Mouse (Mus musculus) stomach, postnatal 0 days (tissue): ENCODE results near the gene Rtl5. TPM values are rescaled to one million over a fixed set of nuclear protein-coding genes. Genes with fewer than 3 reads are reported as not detected.

ENCODE experiments used
- ATAC-seq: fragments of 200-750 bp; cut with Nextera tagmentation; 2 replicates; pipeline ENCODE4 v1.8.0; 2017; ENCODE audit not compliant: low FRiP score, low TSS enrichment
- DNase-seq: peaks from one replicate; pipeline ENCODE4 v3.0.0-alpha.2; 2016; ENCODE audit warnings: low spot score
- H3K27ac ChIP-seq: fragments of 300-500 bp; sonication (generic); replicated peaks from 2 replicates; pipeline ENCODE4 v1.5.1; 2014; ENCODE audit warnings: mild to moderate bottlenecking, control low read depth
- H3K27me3 ChIP-seq: fragments of 300-500 bp; sonication (generic); 2 replicates; pipeline ENCODE4 v1.6.1; 2014; ENCODE audit warnings: low read length; ENCODE audit not compliant: control insufficient read depth, insufficient read depth
- H3K36me3 ChIP-seq: fragments of 300-500 bp; sonication (generic); 2 replicates; pipeline ENCODE4 v1.6.1; 2014; ENCODE audit warnings: low read length, mixed read lengths; ENCODE audit not compliant: control insufficient read depth, insufficient read depth
- H3K4me1 ChIP-seq: fragments of 300-500 bp; sonication (generic); replicated peaks from 2 replicates; pipeline ENCODE4 v1.6.1; 2014; ENCODE audit warnings: antibody characterized with exemption; ENCODE audit not compliant: control insufficient read depth, insufficient read depth
- H3K4me2 ChIP-seq: fragments of 300-500 bp; sonication (generic); replicated peaks from 2 replicates; pipeline ENCODE4 v1.6.1; 2014; ENCODE audit warnings: low read depth, mild to moderate bottlenecking, control low read depth, moderate library complexity
- H3K4me3 ChIP-seq: fragments of 300-500 bp; sonication (generic); 2 replicates; pipeline ENCODE4 v1.5.1; 2014; ENCODE audit warnings: low read depth, low read length, control low read depth
- H3K9ac ChIP-seq: fragments of 300-500 bp; sonication (generic); 2 replicates; pipeline ENCODE4 v1.6.1; 2014; ENCODE audit warnings: mild to moderate bottlenecking, low read length, control low read depth, mixed read lengths
- H3K9me3 ChIP-seq: fragments of 300-500 bp; sonication (generic); 2 replicates; pipeline ENCODE4 v1.6.1; 2016; ENCODE audit warnings: low read length; ENCODE audit not compliant: control insufficient read depth
- CTCF ChIP-seq: IDR thresholded peaks from 2 replicates; pipeline ENCODE4 v1.5.1; 2016; ENCODE audit warnings: antibody characterized with exemption, low read depth, mild to moderate bottlenecking, moderate library complexity
- EP300 ChIP-seq: optimal IDR thresholded peaks from 2 replicates; pipeline ENCODE3; 2016; ENCODE audit warnings: antibody characterized with exemption
- WGBS: fragments of 180-500 bp; shearing (Covaris S2); extraction: QIAGEN DNeasy Blood & Tissue Kit; methylation state at CpG from one replicate; pipeline ENCODE4 v1.1.7; 2014; 5-methylcytosine and 5-hydroxymethylcytosine counted together
- polyA plus RNA-seq: library from polyadenylated mRNA; unstranded; fragments of >200 nt; fragmentation: Nextera tagmentation; extraction: Ambion mirVana; gene quantifications from 2 replicates; pipeline ENCODE4 v1.2.1, GENCODE M21; 2015

Rtl5 gene
- polyA plus RNA-seq, 1 experiment from 2014 or later, result 0.64 TPM

DNA sequence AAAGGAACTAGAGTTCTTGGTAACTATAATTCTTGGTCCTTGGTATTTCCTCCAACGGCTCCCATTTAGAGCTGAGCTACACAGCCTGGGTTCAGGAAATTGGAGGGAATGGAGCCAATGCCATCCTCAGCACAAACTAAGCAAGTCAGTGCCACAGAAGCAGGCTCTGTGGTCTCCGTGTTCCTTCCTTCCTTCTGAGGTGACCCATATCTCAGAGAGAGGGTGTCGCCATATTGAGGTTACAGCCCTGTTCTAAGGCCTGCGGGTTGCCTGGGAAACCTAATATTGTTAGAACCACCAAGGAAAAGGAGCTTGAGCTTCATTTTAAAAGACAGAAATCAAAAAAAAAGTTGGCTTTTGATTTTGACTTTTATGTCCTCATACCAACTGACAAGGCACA lies 28.7 kb downstream of the Rtl5 start:
- Histone ChIP-seq H3K9me3 (no peaks in the 10 kb centered on the region), H3K4me3 (no peak overlapping the region), H3K9ac (no peak overlapping the region), H3K4me1 (no peaks in the 10 kb centered on the region), H3K27me3 (no peaks in the 10 kb centered on the region), H3K36me3 (no peaks in the 10 kb centered on the region), H3K4me2 (no peak overlapping the region), H3K27ac (no peak overlapping the region)
- 78% methylated on average over 4 of the region's 4 CpGs for WGBS
- ATAC-seq (no peak), DNase-seq (no peak)
- no peak for TF ChIP-seq CTCF
- TF ChIP-seq EP300, result no peak

DNA sequence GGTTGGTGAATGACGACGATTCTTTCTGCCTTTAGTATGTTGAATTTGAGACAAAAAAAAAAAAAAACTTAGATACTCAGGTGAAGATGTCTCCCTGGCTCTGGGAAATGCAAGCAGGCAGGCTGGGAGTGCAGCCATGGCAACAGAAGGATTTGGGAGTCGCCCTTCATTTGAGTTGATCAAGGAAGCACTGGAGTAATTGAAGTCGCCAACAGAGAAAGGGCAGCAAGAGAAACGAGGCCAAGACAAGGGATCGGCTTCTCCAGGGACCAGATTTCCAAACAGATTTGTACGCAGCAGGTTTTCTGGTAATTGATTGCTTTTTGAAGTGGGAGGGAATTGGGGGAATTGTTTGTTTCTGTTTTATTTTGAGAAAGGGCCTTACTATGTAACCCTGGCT lies 29.5 kb downstream of the Rtl5 start:
- TF ChIP-seq CTCF, result no peak
- no peak for TF ChIP-seq EP300

GRCm38 (mm10) chrX:102037506-102037905 lies 33.6 kb downstream of the Rtl5 start:
- 70% methylated on average over 2 of the region's 2 CpGs for WGBS
- Histone ChIP-seq H3K9me3 (no peaks in the 10 kb centered on the region), H3K4me2 (no peak overlapping the region), H3K36me3 (no peaks in the 10 kb centered on the region), H3K27ac (no peak overlapping the region), H3K4me3 (no peak overlapping the region), H3K27me3 (no peaks in the 10 kb centered on the region), H3K4me1 (no peaks in the 10 kb centered on the region), H3K9ac (no peak overlapping the region)
- no peak for DNase-seq
- ATAC-seq, result no peak
- TF ChIP-seq CTCF, result no peak

More for the DNA sequence above, 29.5 kb downstream of the Rtl5 start:
- Histone ChIP-seq H3K4me1 (no peaks in the 10 kb centered on the region), H3K27ac (no peak overlapping the region), H3K9me3 (no peaks in the 10 kb centered on the region), H3K27me3 (no peaks in the 10 kb centered on the region), H3K4me2 (no peak overlapping the region), H3K9ac (no peak overlapping the region), H3K36me3 (no peaks in the 10 kb centered on the region), H3K4me3 (no peak overlapping the region)
- WGBS, result 67% methylated on average over 7 of the region's 7 CpGs
- DNase-seq, result no peak
- ATAC-seq, result no peak

- Histone ChIP-seq H3K4me2 (no peak overlapping the region), H3K36me3 (no peaks in the 10 kb centered on the region), H3K27ac (no peak overlapping the region), H3K4me1 (no peaks in the 10 kb centered on the region), H3K4me3 (no peak overlapping the region), H3K9ac (no peak overlapping the region), H3K9me3 (no peaks in the 10 kb centered on the region), H3K27me3 (no peaks in the 10 kb centered on the region)
- WGBS, result 85% methylated on average over 3 of the region's 3 CpGs
- ATAC-seq (no peak; the same call in 1 of the 2 replicates), DNase-seq (no peak)
- no peak for TF ChIP-seq EP300
- TF ChIP-seq CTCF, result no peak
Measured at GRCm38 (mm10) chrX:102036866-102037361, 34.2 kb downstream of the Rtl5 start.

DNA sequence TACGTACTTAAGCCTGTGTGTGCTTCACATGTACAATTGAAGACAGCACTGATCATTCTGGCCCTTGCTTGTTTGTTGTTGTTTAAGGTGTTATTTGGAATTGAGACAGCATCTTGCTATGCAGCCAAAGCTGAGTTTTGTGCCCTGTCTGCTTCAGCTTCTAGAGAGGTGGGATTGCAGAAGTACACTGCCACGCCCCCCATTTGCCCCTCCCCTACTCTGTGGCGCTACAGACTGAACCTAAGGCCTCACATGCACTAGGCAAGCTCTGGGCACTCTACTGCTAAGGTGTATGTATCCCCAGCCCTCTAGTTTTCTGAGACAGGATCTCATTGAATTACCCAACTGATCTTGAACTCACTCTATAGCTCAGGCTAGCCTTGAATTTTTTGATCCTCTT lies 35.4 kb downstream of the Rtl5 start:
- Histone ChIP-seq H3K36me3 (no peaks in the 10 kb centered on the region), H3K9ac (no peak overlapping the region), H3K4me1 (no peaks in the 10 kb centered on the region), H3K9me3 (no peaks in the 10 kb centered on the region), H3K27me3 (no peaks in the 10 kb centered on the region), H3K4me3 (no peak overlapping the region), H3K4me2 (no peak overlapping the region), H3K27ac (no peak overlapping the region)
- DNase-seq, result no peak
- TF ChIP-seq CTCF (no peak), EP300 (no peak)
- ATAC-seq, result no peak
- 39% methylated on average over 3 of the region's 3 CpGs for WGBS

DNA sequence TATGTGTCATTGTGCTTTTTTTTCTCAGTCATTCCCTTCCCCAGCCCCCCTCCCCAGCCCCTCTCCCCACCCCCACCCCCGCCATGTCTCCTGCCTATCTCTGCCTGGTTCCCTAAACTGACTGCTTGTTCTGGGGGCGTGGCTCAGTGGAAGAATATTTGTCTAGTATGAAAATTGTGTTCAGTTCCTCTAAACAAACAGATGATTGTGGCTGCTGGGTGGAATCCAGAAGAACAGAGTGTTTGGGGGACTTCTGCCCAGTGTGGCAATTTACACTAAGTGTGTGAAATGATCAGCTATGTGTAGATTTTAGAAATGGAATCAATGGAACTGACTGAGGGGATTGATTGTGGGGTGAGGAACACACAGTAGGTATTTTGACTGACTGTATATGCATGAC lies 37.5 kb downstream of the Rtl5 start:
- WGBS, result 69% methylated on average over 1 of the region's 2 CpGs
- H3K4me3 ChIP-seq, result no peak overlapping the region
- DNase-seq (no peak), ATAC-seq (no peak)
- no peak overlapping the region for H3K27ac ChIP-seq
- TF ChIP-seq CTCF (no peak), EP300 (no peak)
- no peaks in the 10 kb centered on the region for H3K36me3 ChIP-seq
- H3K4me2 ChIP-seq, result no peak overlapping the region
- H3K9ac ChIP-seq, result no peak overlapping the region
- no peaks in the 10 kb centered on the region for H3K9me3 ChIP-seq
- no peaks in the 10 kb centered on the region for H3K27me3 ChIP-seq
- H3K4me1 ChIP-seq, result no peaks in the 10 kb centered on the region
